In the genomic region with DNA sequence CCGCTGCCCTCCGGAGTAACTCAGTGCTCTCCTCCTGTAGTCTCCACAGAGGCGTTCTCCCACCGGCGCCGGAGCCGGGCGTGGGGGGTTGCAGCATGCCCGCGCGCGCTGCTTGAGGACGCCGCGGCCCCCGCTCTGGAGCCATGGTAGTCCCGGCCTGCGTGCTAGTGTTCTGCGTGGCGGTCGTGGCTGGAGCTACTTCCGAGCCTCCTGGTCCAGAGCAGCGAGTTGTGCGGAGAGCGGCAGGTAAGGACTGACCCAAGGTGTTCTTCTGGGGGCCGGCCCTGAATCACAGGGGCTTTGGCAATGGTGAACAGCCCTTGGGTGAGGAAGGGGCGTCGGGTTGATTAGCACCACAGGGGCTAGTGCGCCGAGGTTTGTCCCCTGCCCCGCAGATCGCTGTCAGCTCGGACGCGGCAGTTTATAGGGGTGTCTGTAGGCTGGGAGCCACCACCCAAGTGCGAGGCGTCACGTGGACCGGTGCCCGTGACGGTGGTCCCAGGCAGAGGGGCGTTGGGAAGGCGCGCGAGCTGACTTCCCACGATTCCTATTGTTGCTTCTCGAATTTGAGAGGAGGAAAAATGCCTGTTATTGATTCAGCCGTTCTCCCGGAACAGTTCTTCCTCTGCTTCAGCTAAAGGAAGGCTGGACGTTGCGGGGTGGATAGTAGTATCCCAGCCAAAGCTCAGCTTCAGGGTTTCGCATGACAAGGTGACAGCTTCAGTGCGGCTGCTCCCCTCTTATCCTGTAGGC, we compare ENCODE assay signal across 8 mouse cellular contexts. TPM values are rescaled to one million over a fixed set of nuclear protein-coding genes. Genes with fewer than 3 reads are reported as not detected.
DNase-seq lines count a peak whose midpoint lies in the region; ATAC-seq and TF ChIP-seq lines count a peak whose summit lies in the region.

No protein-coding gene starts in this region.

- H3K4me1 ChIP-seq in lung, embryonic 14.5 days (ENCODE audit: insufficient read depth) = peaks cover 31% of the 10 kb centered on the region
- H3K4me1 ChIP-seq in embryonic facial prominence, embryonic 15.5 days = peaks cover 58% of the 10 kb centered on the region
- peaks cover 45% of the 10 kb centered on the region for H3K4me1 ChIP-seq in limb, embryonic 10.5 days
- 0 out of 2 replicates have a peak, but pooled peaks cover 10% of the 10 kb centered on the region for H3K4me1 ChIP-seq in neural tube, embryonic 14.5 days (ENCODE audit: control insufficient read depth, insufficient read depth, low read length)

- under 1% methylated on average over 53 of the region's 53 CpGs for WGBS in lung, embryonic 14.5 days
- under 1% methylated on average over 53 of the region's 53 CpGs for WGBS in embryonic facial prominence, embryonic 15.5 days
- WGBS in limb, embryonic 10.5 days = under 1% methylated on average over 53 of the region's 53 CpGs
- under 1% methylated on average over 53 of the region's 53 CpGs for WGBS in neural tube, embryonic 14.5 days

- no peak for ATAC-seq in lung, embryonic 14.5 days (ENCODE audit: insufficient read depth)
- no peak for ATAC-seq in embryonic facial prominence, embryonic 15.5 days (ENCODE audit: insufficient number of reproducible peaks, low FRiP score, low TSS enrichment, low read depth)
- peak; percentile 19 for ATAC-seq in neural tube, embryonic 14.5 days (ENCODE audit: low read depth)

- peak; percentile 67 for DNase-seq in lung, embryonic 14.5 days
- no peak for DNase-seq in lung, postnatal 14 days
- peak; percentile 54 for DNase-seq in limb, embryonic 10.5 days (ENCODE audit: low spot score)
- DNase-seq in right cerebral cortex, postnatal 10 days (ENCODE audit: low spot score in 2 of 2) = no peak
- no peak for DNase-seq in urinary bladder, postnatal 25 days (ENCODE audit: low spot score)
- DNase-seq in right cerebral cortex, adult 2 months (ENCODE audit: low spot score in 2 of 2) = no peak

- peak overlapping the region; percentile 96 for H3K4me2 ChIP-seq in lung, embryonic 14.5 days
- H3K4me2 ChIP-seq in embryonic facial prominence, embryonic 15.5 days (replicated peaks) = peak overlapping the region; percentile 98
- peak overlapping the region; percentile 78 for H3K4me2 ChIP-seq in neural tube, embryonic 14.5 days (ENCODE audit: low read depth, low read length)

- peaks cover 17% of the 10 kb centered on the region; the same call in 1 of the 2 replicates for H3K27me3 ChIP-seq in lung, embryonic 14.5 days (ENCODE audit: insufficient read depth, low read length)
- peaks cover 21% of the 10 kb centered on the region for H3K27me3 ChIP-seq in embryonic facial prominence, embryonic 15.5 days
- H3K27me3 ChIP-seq in limb, embryonic 10.5 days (ENCODE audit: low read depth, poor library complexity, severe bottlenecking) = peaks cover 89% of the 10 kb centered on the region
- H3K27me3 ChIP-seq in neural tube, embryonic 14.5 days (ENCODE audit: control insufficient read depth, insufficient read depth, low read length) = no peaks in the 10 kb centered on the region

- no peak; the same call in 1 of the 2 replicates for TF ChIP-seq CTCF in lung, embryonic 14.5 days (IDR thresholded peaks at IDR 0.05; ENCODE audit: low read depth)

- peak overlapping the region; percentile 81 for H3K9ac ChIP-seq in lung, embryonic 14.5 days
- peak overlapping the region; percentile 57 for H3K9ac ChIP-seq in embryonic facial prominence, embryonic 15.5 days
- H3K9ac ChIP-seq in neural tube, embryonic 14.5 days (replicated peaks; ENCODE audit: low read depth, low read length) = peak overlapping the region; percentile 58

- peak overlapping the region; percentile 72 for H3K27ac ChIP-seq in lung, embryonic 14.5 days (ENCODE audit: low read depth)
- H3K27ac ChIP-seq in embryonic facial prominence, embryonic 15.5 days (replicated peaks) = peak overlapping the region; percentile 78
- H3K27ac ChIP-seq in limb, embryonic 10.5 days = peak overlapping the region; percentile 81
- H3K27ac ChIP-seq in neural tube, embryonic 14.5 days (ENCODE audit: low read depth, low read length) = peak overlapping the region; percentile 11

- H3K36me3 ChIP-seq in lung, embryonic 14.5 days (ENCODE audit: insufficient read depth) = peaks cover 11% of the 10 kb centered on the region
- H3K36me3 ChIP-seq in embryonic facial prominence, embryonic 15.5 days = no peaks in the 10 kb centered on the region
- no peaks in the 10 kb centered on the region for H3K36me3 ChIP-seq in limb, embryonic 10.5 days
- no peaks in the 10 kb centered on the region for H3K36me3 ChIP-seq in neural tube, embryonic 14.5 days (ENCODE audit: control insufficient read depth, insufficient read depth, low read length)

- H3K4me3 ChIP-seq in lung, embryonic 14.5 days (ENCODE audit: low read depth, low read length) = peak overlapping the region; percentile 90
- H3K4me3 ChIP-seq in embryonic facial prominence, embryonic 15.5 days (replicated peaks) = peak overlapping the region; percentile 61
- H3K4me3 ChIP-seq in limb, embryonic 10.5 days = peak overlapping the region; percentile 80
- peak overlapping the region; percentile 48 for H3K4me3 ChIP-seq in neural tube, embryonic 14.5 days (ENCODE audit: low read depth, low read length)

- no peaks in the 10 kb centered on the region for H3K9me3 ChIP-seq in lung, embryonic 14.5 days (ENCODE audit: low read depth, low read length)
- H3K9me3 ChIP-seq in embryonic facial prominence, embryonic 15.5 days (replicated peaks) = no peaks in the 10 kb centered on the region
- no peaks in the 10 kb centered on the region for H3K9me3 ChIP-seq in limb, embryonic 10.5 days (replicated peaks)
- no peaks in the 10 kb centered on the region for H3K9me3 ChIP-seq in neural tube, embryonic 14.5 days (ENCODE audit: control insufficient read depth, low read length)

RNA-seq across cellular contexts. Expression of gene Fgfr3, which starts 1.0 kb away (rescaled TPM):
- polyA plus RNA-seq in lung, embryonic 14.5 days (2014; fragmentation: Nextera tagmentation; extraction: Ambion mirVana) = 51.0 and 52.5 TPM in 2 replicates
- 32.0 and 34.6 TPM in 2 replicates for polyA plus RNA-seq in embryonic facial prominence, embryonic 15.5 days (2015; fragmentation: Nextera tagmentation; extraction: Ambion mirVana)
- 4.9 and 10.5 TPM in 2 replicates for polyA plus RNA-seq in limb, embryonic 10.5 days (2016; fragmentation: Nextera tagmentation; extraction: Ambion mirVana)
- 39.5 and 42.7 TPM in 2 replicates for polyA plus RNA-seq in neural tube, embryonic 14.5 days (2014; fragmentation: Nextera tagmentation; extraction: Ambion mirVana)

Comparison
In these comparisons a context has a peak if more than half of its experiments do, and no peak if none do; other contexts are left out.
1. DNase-seq: peak in lung, embryonic 14.5 days (single experiment) and limb, embryonic 10.5 days (single experiment); none in lung, postnatal 14 days (single experiment), right cerebral cortex, postnatal 10 days (0 of 2), urinary bladder, postnatal 25 days (single experiment) and right cerebral cortex, adult 2 months (0 of 2).
2. H3K27ac ChIP-seq: peak in every context shown above with its lines; median percentile 81 in limb, embryonic 10.5 days; 78 in embryonic facial prominence, embryonic 15.5 days; 72 in lung, embryonic 14.5 days; 11 in neural tube, embryonic 14.5 days.
3. Peak in every context shown above with its lines, with median percentiles within 50 percentile points of each other: H3K4me2 ChIP-seq, H3K4me3 ChIP-seq and H3K9ac ChIP-seq.